Mouse (Mus musculus) heart, adult 2 months (tissue): Measurements from ENCODE around the gene Usp42. TPM values are rescaled to one million over a fixed set of nuclear protein-coding genes. Genes with fewer than 3 reads are reported as not detected.

Experiments
- DNase-seq, 2 experiments: peaks; one replicate each; pipeline ENCODE4 v3.0.0; 2021
- H3K27ac ChIP-seq: fragments of 200-600 bp; 2 replicates; pipeline ENCODE4 v1.8.1; 2022
- H3K27me3 ChIP-seq: fragments of 200-500 bp; 2 replicates; pipeline ENCODE4 v1.6.1; 2012; ENCODE audit warnings: mild to moderate bottlenecking, low read length, inconsistent platforms, mixed read lengths; ENCODE audit not compliant: control insufficient read depth, insufficient read depth
- H3K36me3 ChIP-seq: fragments of 200-500 bp; 2 replicates; pipeline ENCODE4 v1.6.1; 2012; ENCODE audit warnings: low read length, inconsistent platforms; ENCODE audit not compliant: control insufficient read depth, insufficient read depth
- H3K4me1 ChIP-seq: fragments of 200-500 bp; 2 replicates; pipeline ENCODE4 v1.6.1; 2011; ENCODE audit warnings: low read length; ENCODE audit not compliant: control insufficient read depth, insufficient read depth
- H3K4me3 ChIP-seq: fragments of 200-600 bp; 2 replicates; pipeline ENCODE4 v1.8.1; 2022
- H3K79me2 ChIP-seq: fragments of 200-500 bp; replicated peaks from 2 replicates; pipeline ENCODE4 v1.6.1; 2012; ENCODE audit warnings: mild to moderate bottlenecking, inconsistent platforms, low read length, moderate library complexity, mixed read lengths; ENCODE audit not compliant: control insufficient read depth, insufficient read depth
- H3K9ac ChIP-seq: fragments of 200-500 bp; 2 replicates; pipeline ENCODE4 v1.6.1; 2012; ENCODE audit warnings: low read depth, mild to moderate bottlenecking, control low read depth, inconsistent platforms, low read length, mixed read lengths
- CTCF ChIP-seq: fragments of 200-600 bp; IDR thresholded peaks from 2 replicates; pipeline ENCODE4 v1.8.1; 2022; ENCODE audit warnings: antibody characterized with exemption, mild to moderate bottlenecking, moderate library complexity
- EP300 ChIP-seq: fragments of 200-500 bp; IDR thresholded peaks from 2 replicates; pipeline ENCODE4 v1.6.1; 2011; ENCODE audit warnings: low read depth, low read length, control low read depth; ENCODE audit not compliant: insufficient read depth
- POLR2A ChIP-seq: fragments of 200-500 bp; IDR thresholded peaks from 2 replicates; pipeline ENCODE4 v1.6.1; 2011; ENCODE audit warnings: mild to moderate bottlenecking, low read depth, low read length, control low read depth; ENCODE audit not compliant: insufficient read depth
- WGBS: fragments of 180-500 bp; shearing (Covaris S2); methylation state at CpG from one replicate; pipeline ENCODE4 v1.1.7; 2018; 5-methylcytosine and 5-hydroxymethylcytosine counted together
- intact Hi-C: fragments of 180-260 bp; cut with DNase I; formaldehyde crosslinking; loops from one replicate; pipeline ENCODE4 v1.15.1; 2025
- polyA plus RNA-seq: library from polyadenylated mRNA; depleted of rRNA; stranded (reverse); fragments of >200 nt; gene quantifications from 2 replicates; pipeline ENCODE4 v1.2.3, GENCODE M21; 2012
- total RNA-seq, 2 experiments: library from RNA; stranded (reverse); gene quantifications; 2 replicates each; pipeline ENCODE4 v1.2.3; 2021

Gene Usp42
- total and polyA plus RNA-seq, 3 experiments, result 2.5 to 6.2 (median 5.3) TPM

GRCm38 (mm10) chr5:143701074-143701473 lies 31.0 kb downstream of the Usp42 start:
- no peak overlapping the region for H3K27ac ChIP-seq
- no peak for DNase-seq
- H3K9ac ChIP-seq, result no peak overlapping the region
- H3K27me3 ChIP-seq, result no peaks in the 10 kb centered on the region
- intact Hi-C loops, result no loop called here
- H3K79me2 ChIP-seq, result no peaks in the 10 kb centered on the region
- no peak overlapping the region for H3K4me3 ChIP-seq
- WGBS, result 69% methylated on average over 10 of the region's 10 CpGs
- peaks cover 2% of the 10 kb centered on the region; the same call in 1 of the 2 replicates for H3K4me1 ChIP-seq
- no peak for TF ChIP-seq POLR2A
- no peak for TF ChIP-seq EP300
- no peak for TF ChIP-seq CTCF
- no peaks in the 10 kb centered on the region for H3K36me3 ChIP-seq

GRCm38 (mm10) chr5:143700247-143700646 lies 31.8 kb downstream of the Usp42 start:
- H3K79me2 ChIP-seq, result no peaks in the 10 kb centered on the region
- intact Hi-C loops, result no loop called here
- H3K4me3 ChIP-seq, result no peak overlapping the region
- TF ChIP-seq POLR2A (no peak), EP300 (no peak), CTCF (no peak)
- H3K9ac ChIP-seq, result no peak overlapping the region
- 91% methylated on average over 5 of the region's 5 CpGs for WGBS
- no peaks in the 10 kb centered on the region for H3K27me3 ChIP-seq
- H3K27ac ChIP-seq, result no peak overlapping the region
- DNase-seq, result no peak
- H3K4me1 ChIP-seq, result peaks cover under 1% of the 10 kb centered on the region; the same call in 1 of the 2 replicates
- H3K36me3 ChIP-seq, result no peaks in the 10 kb centered on the region

- 65% methylated on average over 4 of the region's 4 CpGs for WGBS
- intact Hi-C loops, result no loop called here
- H3K27ac ChIP-seq, result no peak overlapping the region
Observed at GRCm38 (mm10) chr5:143698454-143698853, 33.6 kb downstream of the Usp42 start.

GRCm38 (mm10) chr5:143696323-143696722 lies 35.8 kb downstream of the Usp42 start:
- Histone ChIP-seq H3K4me1 (no peaks in the 10 kb centered on the region), H3K27ac (no peak overlapping the region), H3K79me2 (0 out of 2 replicates have a peak, but pooled peaks cover 2% of the 10 kb centered on the region), H3K9ac (no peak overlapping the region), H3K4me3 (no peak overlapping the region), H3K27me3 (no peaks in the 10 kb centered on the region), H3K36me3 (no peaks in the 10 kb centered on the region)
- DNase-seq, result peak in 1 of 2 experiments; percentile 27
- intact Hi-C loops, result no loop called here
- 43% methylated on average over 3 of the region's 3 CpGs for WGBS
- no peak for TF ChIP-seq EP300
- TF ChIP-seq CTCF, result peak; percentile 64

More at GRCm38 (mm10) chr5:143698454-143698853, 33.6 kb downstream of the Usp42 start:
- DNase-seq, result no peak
- no peaks in the 10 kb centered on the region for H3K4me1 ChIP-seq
- H3K79me2 ChIP-seq, result 0 out of 2 replicates have a peak, but pooled peaks cover 2% of the 10 kb centered on the region
- no peak overlapping the region for H3K4me3 ChIP-seq
- TF ChIP-seq POLR2A (no peak), EP300 (no peak), CTCF (no peak)
- H3K36me3 ChIP-seq, result no peaks in the 10 kb centered on the region
- H3K27me3 ChIP-seq, result no peaks in the 10 kb centered on the region
- no peak overlapping the region for H3K9ac ChIP-seq

- no peak overlapping the region for H3K27ac ChIP-seq
- WGBS, result 85% methylated on average over 5 of the region's 5 CpGs
- TF ChIP-seq POLR2A (no peak), EP300 (no peak), CTCF (no peak)
- H3K79me2 ChIP-seq, result 0 out of 2 replicates have a peak, but pooled peaks cover 2% of the 10 kb centered on the region
- no peaks in the 10 kb centered on the region for H3K27me3 ChIP-seq
- intact Hi-C loops, result no loop called here
- H3K36me3 ChIP-seq, result no peaks in the 10 kb centered on the region
- no peak overlapping the region for H3K4me3 ChIP-seq
- no peak overlapping the region for H3K9ac ChIP-seq
- no peak for DNase-seq
- peaks cover 2% of the 10 kb centered on the region; the same call in 1 of the 2 replicates for H3K4me1 ChIP-seq
Observed at GRCm38 (mm10) chr5:143690926-143691325, 41.2 kb downstream of the Usp42 start.

- Histone ChIP-seq H3K27ac (no peak overlapping the region), H3K4me3 (no peak overlapping the region), H3K36me3 (no peaks in the 10 kb centered on the region), H3K9ac (no peak overlapping the region), H3K27me3 (no peaks in the 10 kb centered on the region), H3K79me2 (0 out of 2 replicates have a peak, but pooled peaks cover 2% of the 10 kb centered on the region), H3K4me1 (peaks cover 2% of the 10 kb centered on the region; the same call in 1 of the 2 replicates)
- WGBS, result 88% methylated on average over 9 of the region's 9 CpGs
- no peak for DNase-seq
- TF ChIP-seq POLR2A (no peak), EP300 (no peak), CTCF (no peak)
- intact Hi-C loops, result no loop called here
Observed at GRCm38 (mm10) chr5:143690392-143690791, 41.7 kb downstream of the Usp42 start.
